Mouse (Mus musculus) embryonic facial prominence, embryonic 14.5 days (tissue): ENCODE measurements at regions not wholly inside any gene's neighbourhood (a gene's known extent, or its start where the extent isn't known, plus 50 kb on each side); places are given as distances from the start of the nearest gene placed in this dataset.
A peak's percentile ranks its signal among the peaks of the same experiment; 100 is the strongest.

Experiments used
- ATAC-seq: fragments of 200-750 bp; cut with Nextera tagmentation; 2 replicates; pipeline ENCODE4 v1.8.0; 2017; ENCODE audit warnings: low read depth, moderate number of reproducible peaks, moderate TSS enrichment
- DNase-seq: peaks from one replicate; pipeline ENCODE4 v3.0.0-alpha.2; 2015; ENCODE audit warnings: low spot score
- H3K27ac ChIP-seq: fragments of 300-500 bp; sonication (generic); replicated peaks from 2 replicates; pipeline ENCODE4 v1.5.1; 2014; ENCODE audit warnings: low read depth, mild to moderate bottlenecking, low read length, moderate library complexity
- H3K27me3 ChIP-seq: fragments of 300-500 bp; sonication (generic); replicated peaks from 2 replicates; pipeline ENCODE4 v1.6.1; 2014; ENCODE audit warnings: low read length; ENCODE audit not compliant: control insufficient read depth, insufficient read depth
- H3K36me3 ChIP-seq: fragments of 300-500 bp; sonication (generic); 2 replicates; pipeline ENCODE4 v1.6.1; 2014; ENCODE audit warnings: low read length, mixed read lengths; ENCODE audit not compliant: control insufficient read depth, insufficient read depth
- H3K4me1 ChIP-seq: fragments of 300-500 bp; sonication (generic); 2 replicates; pipeline ENCODE4 v1.6.1; 2014; ENCODE audit warnings: antibody characterized with exemption, low read length; ENCODE audit not compliant: control insufficient read depth, insufficient read depth
- H3K4me2 ChIP-seq: fragments of 300-500 bp; sonication (generic); 2 replicates; pipeline ENCODE4 v1.6.1; 2014; ENCODE audit warnings: low read depth, mild to moderate bottlenecking, low read length, moderate library complexity, mixed read lengths
- H3K4me3 ChIP-seq: fragments of 300-500 bp; sonication (generic); 2 replicates; pipeline ENCODE4 v1.5.1; 2014; ENCODE audit warnings: low read depth, mild to moderate bottlenecking, low read length
- H3K9ac ChIP-seq: fragments of 300-500 bp; sonication (generic); 2 replicates; pipeline ENCODE4 v1.6.1; 2014; ENCODE audit warnings: low read depth, mild to moderate bottlenecking, low read length, moderate library complexity, mixed read lengths
- H3K9me3 ChIP-seq: fragments of 300-500 bp; sonication (generic); 2 replicates; pipeline ENCODE4 v1.6.1; 2016; ENCODE audit warnings: low read length; ENCODE audit not compliant: control insufficient read depth
- WGBS: fragments of 180-500 bp; shearing (Covaris S2); extraction: QIAGEN DNeasy Blood & Tissue Kit; methylation state at CpG from one replicate; pipeline ENCODE4 v1.1.7; 2014; 5-methylcytosine and 5-hydroxymethylcytosine counted together

DNA sequence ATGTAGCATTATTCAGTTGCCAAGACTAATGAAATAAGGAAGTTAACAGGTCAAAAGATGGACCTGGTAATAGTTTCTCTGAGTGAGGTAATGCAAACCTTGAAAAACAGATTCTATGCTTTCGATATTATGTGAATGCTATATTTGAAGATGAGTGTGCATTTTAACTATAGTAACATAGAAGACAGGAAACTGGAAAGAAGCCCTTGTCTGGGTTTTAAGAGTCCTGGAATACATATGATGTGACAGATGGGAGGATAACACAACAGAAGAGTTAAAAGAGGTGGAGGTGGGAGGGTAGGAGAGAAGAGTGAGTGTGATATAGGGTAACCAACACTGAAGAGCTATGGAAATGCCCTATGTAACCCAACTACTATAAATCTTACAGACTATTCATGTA is 1343.3 kb downstream of the Slitrk1 start:
- 90% methylated on average over 1 of the region's 1 CpGs for WGBS
- Histone ChIP-seq H3K9ac (no peak overlapping the region), H3K27me3 (no peaks in the 10 kb centered on the region), H3K36me3 (no peaks in the 10 kb centered on the region), H3K27ac (no peak overlapping the region), H3K4me3 (no peak overlapping the region), H3K4me2 (no peak overlapping the region), H3K9me3 (no peaks in the 10 kb centered on the region), H3K4me1 (no peaks in the 10 kb centered on the region)
- ATAC-seq: no peak
- DNase-seq: no peak

DNA sequence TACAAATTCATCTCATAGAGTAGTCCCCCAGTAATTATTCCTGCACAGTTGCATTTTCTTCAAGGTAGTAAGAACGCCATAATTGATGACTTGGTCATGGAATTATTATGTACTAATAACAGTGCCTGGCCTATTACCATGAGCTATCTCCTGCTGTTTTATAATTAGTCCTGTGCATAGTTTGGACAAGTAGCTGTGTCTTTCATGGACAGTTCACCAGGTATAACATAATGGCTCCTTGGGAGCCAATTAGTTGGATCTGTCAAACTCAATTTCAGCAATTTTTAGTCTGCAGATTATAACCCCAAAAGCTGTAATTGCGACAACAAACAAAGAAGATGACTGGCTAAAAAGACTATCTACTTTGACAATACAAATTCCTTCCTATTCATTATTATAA is 1345.5 kb downstream of the Slitrk1 start:
- no peak overlapping the region for H3K9ac ChIP-seq
- H3K27me3 ChIP-seq: no peaks in the 10 kb centered on the region
- no peak overlapping the region for H3K4me2 ChIP-seq
- no peak; the same call in 1 of the 2 replicates for ATAC-seq
- DNase-seq: peak; percentile 21
- no peak overlapping the region for H3K27ac ChIP-seq
- no peaks in the 10 kb centered on the region for H3K4me1 ChIP-seq
- WGBS: 82% methylated on average over 2 of the region's 2 CpGs
- H3K36me3 ChIP-seq: no peaks in the 10 kb centered on the region
- no peak overlapping the region for H3K4me3 ChIP-seq
- H3K9me3 ChIP-seq: no peaks in the 10 kb centered on the region
